Mouse (Mus musculus) B cell, adult 67 days (primary cell): ENCODE data around the gene Pgm5. TPM values are rescaled to one million over a fixed set of nuclear protein-coding genes. Genes with fewer than 3 reads are reported as not detected.

Experiments used
- total RNA-seq, 2 experiments: library from RNA; stranded (reverse); gene quantifications; 4 replicates each; pipeline ENCODE4 v1.2.4; 2023

Pgm5 gene
- total RNA-seq, result not detected

DNA sequence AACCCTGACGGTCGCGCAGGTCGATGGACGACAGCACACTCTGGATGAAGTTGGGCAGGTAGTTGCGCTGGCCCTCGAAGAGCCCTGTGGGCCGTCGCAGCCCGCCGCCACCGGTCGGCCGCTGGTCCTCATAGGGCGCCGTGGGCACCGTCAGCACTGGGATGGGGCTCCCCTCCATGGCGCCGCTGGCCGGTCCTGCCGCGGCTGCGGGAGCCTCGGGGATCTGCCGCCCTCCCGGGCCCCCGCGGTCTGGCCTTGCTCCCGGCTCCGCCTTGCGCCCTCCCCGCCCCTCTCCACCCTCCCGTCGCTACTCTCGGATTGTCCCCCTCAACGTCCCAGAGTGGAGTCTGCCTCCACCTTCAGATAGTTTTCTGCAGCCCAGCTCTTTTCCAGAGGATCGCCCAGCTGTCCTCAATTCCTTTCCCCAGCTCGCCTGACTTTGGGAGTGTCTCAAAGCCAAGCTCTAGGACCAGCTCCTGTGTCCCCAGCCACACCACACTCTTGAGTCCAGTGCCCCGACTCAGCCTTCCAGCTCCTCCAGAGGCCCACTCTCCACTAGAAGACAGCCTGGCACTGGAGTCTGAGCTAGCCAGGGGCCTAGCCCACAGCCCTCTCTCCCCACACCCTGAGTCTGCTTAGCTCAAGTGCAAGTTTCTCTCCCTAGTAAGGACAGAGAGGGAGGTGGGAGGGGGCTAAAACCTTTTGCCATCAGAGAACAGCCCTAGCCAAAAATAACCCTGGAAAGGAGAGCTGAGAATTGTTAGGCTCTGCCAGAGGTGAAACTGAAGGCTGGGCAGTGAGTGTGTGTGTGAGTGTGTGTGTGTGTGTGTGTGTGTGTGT is at the start of gene Pgm5:
Pgm5 (minus strand) TSS at position 244 of the 840 bp plus-strand sequence.

DNA sequence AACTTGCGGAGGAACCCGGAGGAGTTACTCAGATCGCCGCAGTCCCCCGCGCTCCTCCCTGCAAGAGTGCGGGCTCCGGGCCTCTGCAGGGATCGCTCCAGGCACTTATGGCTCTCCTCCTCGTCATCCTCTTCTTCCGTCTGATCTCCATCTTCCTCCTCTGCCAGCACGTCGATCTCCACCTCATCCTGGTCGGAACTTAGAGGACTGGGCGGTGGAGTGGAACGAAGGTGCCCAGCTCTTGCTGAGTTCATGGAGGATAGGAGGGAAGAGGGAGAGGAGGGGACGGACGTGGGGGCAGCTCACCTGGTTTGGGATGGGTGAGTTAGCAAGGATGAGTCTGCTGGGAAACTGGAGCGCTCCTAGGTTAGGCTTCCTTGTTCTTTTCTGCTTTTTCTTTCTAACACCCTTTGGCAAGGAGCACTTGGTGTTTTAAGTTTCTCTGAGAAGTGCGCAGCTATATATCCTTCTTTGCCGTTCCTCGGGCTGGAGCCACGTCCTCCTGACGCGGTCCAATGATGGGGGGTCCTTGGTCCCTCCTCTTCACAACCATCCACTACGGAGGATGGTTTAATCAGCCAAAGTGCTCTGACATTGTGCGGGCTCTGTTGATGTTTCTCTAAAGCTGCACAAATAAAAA is 39.0 kb upstream of the Pgm5 start, which contains the start of gene Foxd4:
Foxd4 (minus strand) TSS at position 617 of the 640 bp plus-strand sequence.

GRCm38 (mm10) chr19:24875129-24875870 is 13.6 kb upstream of the Pgm5 start, which contains the start of gene Gm10053:
Gene Gm10053 (plus strand): TSS chr19:24875686.

DNA sequence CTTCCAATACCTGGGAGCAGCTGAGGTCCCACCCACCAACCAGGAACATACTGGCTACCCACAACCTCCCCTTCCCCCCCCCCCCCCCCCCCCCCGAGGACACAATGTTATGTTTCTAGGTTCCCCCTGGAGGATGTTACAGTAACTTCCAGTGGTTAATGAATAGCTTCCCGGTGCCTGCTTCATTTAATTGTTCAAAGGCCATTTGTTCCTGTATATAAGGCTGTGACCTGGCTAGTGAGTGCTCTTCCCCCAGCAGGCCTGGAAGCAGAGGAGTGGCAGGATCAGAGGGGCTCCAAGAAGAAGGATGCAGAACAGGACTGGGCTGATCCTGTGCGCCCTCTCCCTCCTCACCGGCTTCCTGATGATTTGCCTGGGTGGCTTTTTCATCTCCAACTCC is 187.9 kb downstream of the Pgm5 start, which contains the start of gene Tmem252:
Tmem252 (plus strand) TSS at position 247 of the 400 bp plus-strand sequence.

Other genes starting within 250 kb of the Pgm5 start
- not detected for gene Tmem252, start 187.8 kb downstream of the Pgm5 start, total RNA-seq
- 10 to 100 TPM; 31.7 to 34.7 TPM for gene Gm10053, start 13.8 kb upstream of the Pgm5 start, total RNA-seq
- gene Foxd4, start 39.3 kb upstream of the Pgm5 start, total RNA-seq, result not detected
- 10 to 100 TPM; 11.7 to 11.8 TPM for gene Cbwd1, start 99.8 kb upstream of the Pgm5 start, total RNA-seq
- gene Dock8, start 137.7 kb upstream of the Pgm5 start, total RNA-seq, result 100 to 1,000 TPM; 252 to 278 TPM